In genomic region chr2:102446851-102447250, GRCm38 (mm10) we compare ENCODE assay signal across 23 mouse cellular contexts. TPM values are rescaled to one million over a fixed set of nuclear protein-coding genes. Genes with fewer than 3 reads are reported as not detected.
DNase-seq lines count a peak whose midpoint lies in the region; ATAC-seq and TF ChIP-seq lines count a peak whose summit lies in the region.
"Had no signal": no experiment of that assay in that cellular context is flagged by ENCODE, and none has a peak within 500 bp of the region (broad histone marks: within the 10 kb centered on the region; RNA-seq: fewer than 3 reads in every experiment).

No protein-coding gene starts in this region.

- no peaks in the 10 kb centered on the region for H3K27me3 ChIP-seq in kidney, adult 2 months (replicated peaks; ENCODE audit: control insufficient read depth, insufficient read depth, low read length)
- H3K27me3 ChIP-seq in kidney, embryonic 14.5 days (ENCODE audit: control insufficient read depth, insufficient read depth, low read length) = no peaks in the 10 kb centered on the region
- no peaks in the 10 kb centered on the region for H3K27me3 ChIP-seq in kidney, postnatal 0 days (ENCODE audit: insufficient read depth, low read length)
- H3K27me3 ChIP-seq: CH12.LX, Patski had no signal

- H3K4me2 ChIP-seq in kidney, embryonic 14.5 days (replicated peaks; ENCODE audit: low read depth, low read length) = no peak overlapping the region
- H3K4me2 ChIP-seq in kidney, postnatal 0 days (ENCODE audit: low read length) = no peak overlapping the region

- no peaks in the 10 kb centered on the region for H3K36me3 ChIP-seq in kidney, adult 2 months (ENCODE audit: control insufficient read depth, insufficient read depth, low read length)
- no peaks in the 10 kb centered on the region for H3K36me3 ChIP-seq in kidney, embryonic 14.5 days (ENCODE audit: control insufficient read depth, insufficient read depth, low read length)
- no peaks in the 10 kb centered on the region for H3K36me3 ChIP-seq in kidney, postnatal 0 days (ENCODE audit: insufficient read depth, low read length)
- H3K36me3 ChIP-seq: G1E had no signal

- peaks cover 3% of the 10 kb centered on the region; the same call in 1 of the 2 replicates for H3K4me1 ChIP-seq in kidney, adult 2 months (ENCODE audit: control insufficient read depth, insufficient read depth, low read length)
- peaks cover 20% of the 10 kb centered on the region; the same call in 1 of the 2 replicates for H3K4me1 ChIP-seq in kidney, embryonic 14.5 days (ENCODE audit: control insufficient read depth, insufficient read depth, low read length)
- peaks cover 15% of the 10 kb centered on the region; the same call in 1 of the 2 replicates for H3K4me1 ChIP-seq in kidney, postnatal 0 days (replicated peaks; ENCODE audit: insufficient read depth, low read length)

- H3K9ac ChIP-seq in kidney, embryonic 14.5 days (ENCODE audit: low read depth, low read length) = no peak overlapping the region
- no peak overlapping the region for H3K9ac ChIP-seq in kidney, postnatal 0 days (ENCODE audit: low read depth, low read length)

- no peaks in the 10 kb centered on the region for H3K9me3 ChIP-seq in kidney, embryonic 14.5 days (ENCODE audit: control insufficient read depth, low read length)
- H3K9me3 ChIP-seq in kidney, postnatal 0 days (replicated peaks; ENCODE audit: low read length) = no peaks in the 10 kb centered on the region

- intact Hi-C loops in heart, postnatal 25 days (cut with DNase I) = no loop called here

- TF ChIP-seq POLR2A in kidney, adult 2 months (IDR thresholded peaks at IDR 0.05; ENCODE audit: low read depth, low read length) = no peak

- ATAC-seq in kidney, embryonic 14.5 days (ENCODE audit: low FRiP score, low TSS enrichment) = no peak
- no peak for ATAC-seq in kidney, postnatal 0 days (replicated peaks; ENCODE audit: low FRiP score, low read depth)
- ATAC-seq: activated CD4-positive, CD25-positive, alpha-beta regulatory T cell, adult 4 months; CD4-positive, CD25-positive, alpha-beta regulatory T cell, adult 4 months; Patski had no signal

- peak; percentile 60 for DNase-seq in heart, adult 11 months
- no peak for DNase-seq in heart, postnatal 25 days (ENCODE audit: low spot score)
- DNase-seq in kidney, adult 2 months = peak; percentile 54
- peak; percentile 54 for DNase-seq in kidney, adult 9 months
- DNase-seq in kidney, postnatal 4 days = no peak
- DNase-seq in kidney, postnatal 0 days (ENCODE audit: low spot score) = peak; percentile 20
- no peak for DNase-seq in kidney, postnatal 14 days
- DNase-seq: adrenal gland, adult 2 months; adrenal gland, adult 8-10 months; adrenal gland, postnatal 10 days; adrenal gland, postnatal 14 days; adrenal gland, postnatal 25 days; adrenal gland, postnatal 36 days; B cell, adult 2 months; cerebellum, adult 11 months; cerebellum, adult 11-12 months had no signal

- WGBS in kidney, adult 2 months = 56% methylated on average over 4 of the region's 4 CpGs
- WGBS in kidney, embryonic 14.5 days = 56% methylated on average over 4 of the region's 4 CpGs
- 50% methylated on average over 4 of the region's 4 CpGs for WGBS in kidney, postnatal 0 days

- no peak for TF ChIP-seq CTCF in kidney, adult 2 months (conservative IDR thresholded peaks at IDR 0.05; ENCODE audit: insufficient read depth, insufficient read length, low read depth, low read length)
- TF ChIP-seq CTCF in kidney, postnatal 0 days (IDR thresholded peaks at IDR 0.05; ENCODE audit: low read depth) = no peak

- H3K27ac ChIP-seq in kidney, adult 2 months (ENCODE audit: insufficient read depth, low read depth, low read length) = no peak overlapping the region
- no peak overlapping the region for H3K27ac ChIP-seq in kidney, embryonic 14.5 days (ENCODE audit: low read depth, low read length)
- no peak overlapping the region for H3K27ac ChIP-seq in kidney, postnatal 0 days

- H3K4me3 ChIP-seq in kidney, adult 2 months (ENCODE audit: insufficient read depth, low read depth, low read length) = no peak overlapping the region
- H3K4me3 ChIP-seq in kidney, embryonic 14.5 days (ENCODE audit: low read length) = no peak overlapping the region
- no peak overlapping the region for H3K4me3 ChIP-seq in kidney, postnatal 0 days (replicated peaks; ENCODE audit: low read depth, low read length)

RNA-seq across cellular contexts. Expression of gene Fjx1, which starts 5.4 kb away (rescaled TPM):
- total RNA-seq in heart, postnatal 25 days (2021) = under 1 TPM; 0.60 to 0.78 TPM
- 3.4 and 3.7 TPM in 2 replicates for polyA plus RNA-seq in kidney, adult 2 months (2012; rRNA removed)
- polyA plus RNA-seq in kidney, embryonic 14.5 days (2014; fragmentation: Nextera tagmentation; extraction: Ambion mirVana) = 7.8 and 9.9 TPM in 2 replicates
- 10.0 and 12.1 TPM in 2 replicates for polyA plus RNA-seq in kidney, postnatal 0 days (2015; fragmentation: Nextera tagmentation; extraction: Ambion mirVana)
- total RNA-seq: MEL had no signal
- polyA plus RNA-seq: activated CD4-positive, CD25-positive, alpha-beta regulatory T cell, adult 4 months; CD4-positive, CD25-positive, alpha-beta regulatory T cell, adult 4 months; G1E had no signal

RNA-seq across cellular contexts. Expression of gene Trim44, which starts 39.2 kb away (rescaled TPM):
- 10 to 100 TPM; 24.7 to 28.2 TPM for total RNA-seq in heart, postnatal 25 days (2021)
- 31.2 and 35.6 TPM in 2 replicates for polyA plus RNA-seq in kidney, adult 2 months (2012; rRNA removed)
- 24.4 and 42.5 TPM in 2 replicates for polyA plus RNA-seq in kidney, embryonic 14.5 days (2014; fragmentation: Nextera tagmentation; extraction: Ambion mirVana)
- polyA plus RNA-seq in kidney, postnatal 0 days (2015; fragmentation: Nextera tagmentation; extraction: Ambion mirVana) = 20.1 and 24.5 TPM in 2 replicates

Comparison
In these comparisons a context has a peak if more than half of its experiments do, and no peak if none do; other contexts are left out.
1. DNase-seq: peak in heart, adult 11 months (single experiment), kidney, adult 2 months (single experiment), kidney, adult 9 months (single experiment) and kidney, postnatal 0 days (single experiment); none in heart, postnatal 25 days (single experiment), kidney, postnatal 4 days (0 of 2) and kidney, postnatal 14 days (single experiment).